Mouse (Mus musculus) kidney, adult 2 months (tissue): ENCODE measurements at regions not wholly inside any gene's neighbourhood (a gene's known extent, or its start where the extent isn't known, plus 50 kb on each side); places are given as distances from the start of the nearest gene placed in this dataset.

Experiments
- DNase-seq: peaks from one replicate; pipeline ENCODE4 v3.0.0; 2021
- H3K27ac ChIP-seq: fragments of 200-500 bp; 2 replicates; pipeline ENCODE4 v1.5.1; 2012; ENCODE audit warnings: low read depth, low read length, control low read depth, inconsistent platforms; ENCODE audit not compliant: insufficient read depth
- H3K27me3 ChIP-seq: fragments of 200-500 bp; replicated peaks from 2 replicates; pipeline ENCODE4 v1.6.1; 2012; ENCODE audit warnings: mild to moderate bottlenecking, moderate library complexity, low read length, inconsistent platforms; ENCODE audit not compliant: control insufficient read depth, insufficient read depth
- H3K36me3 ChIP-seq: fragments of 200-500 bp; 2 replicates; pipeline ENCODE4 v1.6.1; 2012; ENCODE audit warnings: mild to moderate bottlenecking, moderate library complexity, low read length, inconsistent platforms; ENCODE audit not compliant: control insufficient read depth, insufficient read depth
- H3K4me1 ChIP-seq: fragments of 200-500 bp; 2 replicates; pipeline ENCODE4 v1.6.1; 2011; ENCODE audit warnings: low read length; ENCODE audit not compliant: control insufficient read depth, insufficient read depth
- H3K4me3 ChIP-seq: fragments of 200-500 bp; 2 replicates; pipeline ENCODE4 v1.5.1; 2011; ENCODE audit warnings: mild to moderate bottlenecking, low read depth, low read length, control low read depth; ENCODE audit not compliant: insufficient read depth
- CTCF ChIP-seq: fragments of 200-500 bp; conservative IDR thresholded peaks from 2 replicates; pipeline ENCODE4 v1.5.1; 2011; ENCODE audit warnings: low read depth, mild to moderate bottlenecking, control low read depth, low read length, moderate library complexity, mixed read lengths; ENCODE audit not compliant: insufficient read depth, insufficient read length
- POLR2A ChIP-seq: fragments of 200-500 bp; IDR thresholded peaks from one replicate; pipeline ENCODE4 v1.6.1; 2011; ENCODE audit warnings: low read depth, low read length, control low read depth
- WGBS: fragments of 180-500 bp; shearing (Covaris S2); methylation state at CpG from one replicate; pipeline ENCODE4 v1.1.7; 2018; 5-methylcytosine and 5-hydroxymethylcytosine counted together

DNA sequence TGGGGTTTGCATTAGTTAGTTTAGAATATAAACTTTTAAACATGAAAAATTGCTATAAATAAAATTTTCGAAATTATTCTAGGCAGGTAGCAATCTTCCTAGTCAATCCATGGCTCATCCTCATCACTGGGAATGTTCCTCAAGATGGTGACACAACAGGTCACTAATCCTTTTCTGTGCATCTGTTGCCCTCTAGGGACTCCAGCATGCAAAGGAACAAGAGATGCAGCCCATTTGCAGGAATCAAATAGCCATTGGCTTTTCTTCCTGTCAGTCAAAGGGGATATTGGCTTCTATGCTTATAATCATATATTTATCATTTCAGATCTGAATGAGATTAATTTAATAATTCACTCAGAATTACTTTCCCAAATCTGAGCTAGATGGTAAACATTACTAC is 404.3 kb downstream of the Tmem161b start:
- no peaks in the 10 kb centered on the region for H3K27me3 ChIP-seq
- H3K4me1 ChIP-seq, result no peaks in the 10 kb centered on the region
- no peaks in the 10 kb centered on the region for H3K36me3 ChIP-seq
- TF ChIP-seq CTCF (no peak), POLR2A (no peak)
- H3K27ac ChIP-seq, result no peak overlapping the region
- WGBS, result 49% methylated on average over 1 of the region's 1 CpGs
- H3K4me3 ChIP-seq, result no peak overlapping the region
- DNase-seq, result no peak

DNA sequence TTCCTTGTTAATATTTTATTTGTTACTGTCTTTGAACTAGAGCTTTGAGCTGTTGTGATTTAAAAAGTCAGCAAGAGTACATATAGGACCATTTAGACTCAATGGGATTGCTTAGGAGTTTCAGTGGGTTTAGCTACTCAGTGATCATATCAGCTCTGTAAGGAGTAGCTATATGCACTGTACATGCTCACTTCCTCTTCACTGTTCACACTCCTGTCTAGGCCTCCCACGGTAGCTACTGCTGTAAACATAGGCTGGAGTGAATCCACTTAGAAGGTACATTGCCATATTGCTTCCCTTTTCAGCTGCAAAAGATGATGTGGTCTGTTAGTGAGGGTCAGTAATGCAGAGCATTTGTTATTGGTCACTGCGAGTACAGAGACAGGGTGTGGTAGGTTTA is 408.6 kb downstream of the Tmem161b start:
- Histone ChIP-seq H3K4me3 (no peak overlapping the region), H3K27ac (no peak overlapping the region), H3K36me3 (no peaks in the 10 kb centered on the region), H3K4me1 (no peaks in the 10 kb centered on the region), H3K27me3 (no peaks in the 10 kb centered on the region)
- 70% methylated on average over 2 of the region's 2 CpGs for whole genome bisulfite sequencing
- DNase-seq, result no peak
- TF ChIP-seq CTCF, result no peak
- no peak for TF ChIP-seq POLR2A

DNA sequence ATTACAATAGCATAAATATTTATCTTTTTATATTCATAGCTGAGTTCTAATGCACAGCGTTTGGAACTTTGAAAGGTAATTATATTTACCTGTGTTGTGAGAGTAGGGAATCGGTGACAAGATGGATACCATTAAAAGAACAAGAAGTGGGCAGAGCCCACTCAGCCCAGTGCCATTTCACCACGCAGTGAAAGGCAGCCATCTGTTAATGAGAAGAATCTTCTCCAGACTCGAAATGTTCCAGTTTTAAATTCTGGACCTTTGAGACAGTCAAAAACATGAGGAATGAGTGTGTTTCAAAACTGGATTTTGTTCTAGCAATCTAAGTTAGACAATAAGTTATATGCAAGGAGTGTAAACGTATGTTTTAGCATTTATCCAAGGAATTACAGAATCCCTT is 410.4 kb downstream of the Tmem161b start:
- H3K27ac ChIP-seq, result no peak overlapping the region
- H3K36me3 ChIP-seq, result no peaks in the 10 kb centered on the region
- DNase-seq, result no peak
- H3K4me1 ChIP-seq, result no peaks in the 10 kb centered on the region
- WGBS, result 74% methylated on average over 5 of the region's 5 CpGs
- TF ChIP-seq POLR2A (no peak), CTCF (no peak)
- H3K4me3 ChIP-seq, result no peak overlapping the region
- no peaks in the 10 kb centered on the region for H3K27me3 ChIP-seq

GRCm38 (mm10) chr13:84636831-84637230 is 414.7 kb downstream of the Tmem161b start:
- DNase-seq, result no peak
- no peak overlapping the region for H3K4me3 ChIP-seq
- no peak overlapping the region for H3K27ac ChIP-seq
- TF ChIP-seq POLR2A, result no peak
- TF ChIP-seq CTCF, result no peak
- no peaks in the 10 kb centered on the region for H3K4me1 ChIP-seq
- no peaks in the 10 kb centered on the region for H3K27me3 ChIP-seq
- no peaks in the 10 kb centered on the region for H3K36me3 ChIP-seq

- no peaks in the 10 kb centered on the region for H3K27me3 ChIP-seq
- no peak for DNase-seq
- no peaks in the 10 kb centered on the region for H3K4me1 ChIP-seq
- TF ChIP-seq CTCF (no peak), POLR2A (no peak)
- no peaks in the 10 kb centered on the region for H3K36me3 ChIP-seq
- no peak overlapping the region for H3K4me3 ChIP-seq
- WGBS, result 90% methylated on average over 1 of the region's 1 CpGs
- no peak overlapping the region for H3K27ac ChIP-seq
Measured at GRCm38 (mm10) chr13:84637606-84638005, 415.5 kb downstream of the Tmem161b start.

- Histone ChIP-seq H3K27me3 (no peaks in the 10 kb centered on the region), H3K36me3 (no peaks in the 10 kb centered on the region), H3K27ac (no peak overlapping the region), H3K4me1 (no peaks in the 10 kb centered on the region), H3K4me3 (no peak overlapping the region)
- DNase-seq, result no peak
- WGBS, result 72% methylated on average over 4 of the region's 4 CpGs
- TF ChIP-seq CTCF (no peak), POLR2A (no peak)
Measured at GRCm38 (mm10) chr13:84638401-84638934, 416.4 kb downstream of the Tmem161b start.

GRCm38 (mm10) chr13:84639087-84640022 is 417.3 kb downstream of the Tmem161b start:
- DNase-seq, result no peak
- H3K36me3 ChIP-seq, result no peaks in the 10 kb centered on the region
- no peak overlapping the region for H3K27ac ChIP-seq
- no peak overlapping the region for H3K4me3 ChIP-seq
- no peaks in the 10 kb centered on the region for H3K27me3 ChIP-seq
- WGBS, result 56% methylated on average over 6 of the region's 6 CpGs
- TF ChIP-seq CTCF (no peak), POLR2A (no peak)
- no peaks in the 10 kb centered on the region for H3K4me1 ChIP-seq
